Mouse (Mus musculus) C2C12 (cell line): ENCODE measurements around the gene Hectd4. TPM values are rescaled to one million over a fixed set of nuclear protein-coding genes. Genes with fewer than 3 reads are reported as not detected.
"Not testable (repeated sequence)": the region's sequence is repeated elsewhere in the genome, so short reads cannot be mapped to it uniquely, and the experiment has no call there.

Source experiments
- H3K27me3 ChIP-seq: one replicate; pipeline ENCODE4 v1.6.1; 2011; ENCODE audit not compliant: control insufficient read depth, insufficient read depth, insufficient read length
- H3K36me3 ChIP-seq: one replicate; pipeline ENCODE4 v1.6.1; 2011; ENCODE audit not compliant: control insufficient read depth, insufficient read depth
- H3K4me3 ChIP-seq: one replicate; pipeline ENCODE4 v1.5.1; 2011; ENCODE audit warnings: mild to moderate bottlenecking, control low read depth; ENCODE audit not compliant: poor library complexity, insufficient read depth, severe bottlenecking
- H3K79me2 ChIP-seq: one replicate; pipeline ENCODE4 v1.6.1; 2011; ENCODE audit not compliant: control insufficient read depth, insufficient read depth
- H3K79me3 ChIP-seq: one replicate; pipeline ENCODE4 v1.6.1; 2011; ENCODE audit warnings: low read depth, control low read depth
- H3ac ChIP-seq: one replicate; pipeline ENCODE3; 2011; ENCODE audit warnings: low read depth; ENCODE audit not compliant: control insufficient read depth, insufficient read length
- CEBPB ChIP-seq: IDR thresholded peaks from one replicate; pipeline ENCODE4 v1.6.1; 2011; ENCODE audit warnings: low read depth, mild to moderate bottlenecking, control low read depth, moderate library complexity
- CTCF ChIP-seq: IDR thresholded peaks from one replicate; pipeline ENCODE4 v1.5.1; 2011; ENCODE audit not compliant: control insufficient read depth, insufficient read depth, insufficient read length
- FOSL1 ChIP-seq: IDR thresholded peaks from one replicate; pipeline ENCODE4 v1.8.0; 2011; ENCODE audit warnings: mild to moderate bottlenecking, low read length; ENCODE audit not compliant: poor library complexity, insufficient read depth, severe bottlenecking
- MAX ChIP-seq: IDR thresholded peaks from one replicate; pipeline ENCODE4 v1.6.1; 2011; ENCODE audit warnings: mild to moderate bottlenecking, control low read depth
- MYOD1 ChIP-seq: IDR thresholded peaks from one replicate; pipeline ENCODE4 v1.6.1; 2011; ENCODE audit warnings: low read depth; ENCODE audit not compliant: control insufficient read depth, insufficient read length
- MYOG ChIP-seq: IDR thresholded peaks from one replicate; pipeline ENCODE4 v1.6.1; 2011; ENCODE audit not compliant: control insufficient read depth, insufficient read length; ENCODE audit errors: extremely low read depth
- USF1 ChIP-seq: IDR thresholded peaks from one replicate; pipeline ENCODE4 v1.6.1; 2011; ENCODE audit warnings: low read depth, mild to moderate bottlenecking, control low read depth, moderate library complexity
- polyA plus RNA-seq: library from polyadenylated mRNA; unstranded; fragments of >200 nt; fragmentation: generic; extraction: Trizol; gene quantifications from one replicate; pipeline ENCODE4 v1.2.1, GENCODE M21; 2012; ENCODE audit warnings: missing spikeins

The Hectd4 gene
- polyA plus RNA-seq, 1 experiment, result 5.4 TPM

- no peak overlapping the region for H3ac ChIP-seq
- H3K27me3 ChIP-seq, result no peaks in the 10 kb centered on the region
- TF ChIP-seq MAX (no peak), CEBPB (no peak), MYOD1 (no peak), USF1 (no peak), FOSL1 (no peak), CTCF (no peak), MYOG (no peak)
- no peaks in the 10 kb centered on the region for H3K79me3 ChIP-seq
- H3K4me3 ChIP-seq, result no peak overlapping the region
- peaks cover 30% of the 10 kb centered on the region for H3K36me3 ChIP-seq
- H3K79me2 ChIP-seq, result no peaks in the 10 kb centered on the region
Measured at GRCm38 (mm10) chr5:121363441-121363840, 143.4 kb downstream of the Hectd4 start.

DNA sequence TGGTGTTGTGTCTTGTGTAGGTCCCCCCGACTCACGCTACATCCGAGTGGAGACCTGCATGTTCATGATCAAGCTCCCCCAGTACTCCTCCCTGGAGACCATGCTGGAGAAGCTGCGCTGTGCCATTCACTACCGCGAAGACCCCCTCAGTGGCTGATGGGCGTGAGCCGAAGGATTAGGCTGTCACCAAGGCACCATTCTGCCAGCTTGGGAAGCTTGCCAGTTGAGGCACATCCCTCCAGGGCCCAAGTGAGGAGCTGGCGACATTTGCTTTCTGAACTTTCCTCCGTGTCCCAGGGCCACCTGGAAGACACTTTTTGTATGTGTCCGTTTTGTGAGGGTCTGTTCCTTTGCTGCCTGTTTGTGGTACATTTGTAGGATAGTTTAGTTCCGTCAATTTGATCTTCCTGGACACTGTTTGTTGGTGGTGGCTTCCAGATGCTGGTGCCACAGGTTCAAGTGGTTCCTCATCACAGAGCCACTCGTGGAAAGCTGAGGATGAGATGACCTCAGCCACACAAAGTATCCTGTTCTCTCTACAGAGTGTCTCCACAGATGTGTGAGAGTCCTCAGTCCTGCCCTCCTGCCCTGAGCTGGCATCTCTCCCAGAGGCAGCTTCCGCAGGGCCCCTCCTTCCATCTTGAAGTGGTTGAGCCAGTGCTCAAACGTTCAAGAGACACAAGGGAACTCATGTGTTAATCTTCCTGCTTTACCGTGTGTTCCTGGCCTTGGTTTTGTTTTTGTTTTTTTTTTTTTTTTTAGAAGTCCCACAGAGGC, 146.6 kb downstream of the Hectd4 start:
- Histone ChIP-seq H3K27me3 (no peaks in the 10 kb centered on the region), H3K79me3 (no peaks in the 10 kb centered on the region), H3K36me3 (peaks cover 10% of the 10 kb centered on the region), H3K79me2 (no peaks in the 10 kb centered on the region), H3K4me3 (no peak overlapping the region), H3ac (no peak overlapping the region)
- no peak for TF ChIP-seq MYOG
- no peak for TF ChIP-seq MAX
- TF ChIP-seq FOSL1, result no peak
- TF ChIP-seq CTCF, result no peak
- no peak for TF ChIP-seq CEBPB
- TF ChIP-seq MYOD1, result no peak
- no peak for TF ChIP-seq USF1

DNA sequence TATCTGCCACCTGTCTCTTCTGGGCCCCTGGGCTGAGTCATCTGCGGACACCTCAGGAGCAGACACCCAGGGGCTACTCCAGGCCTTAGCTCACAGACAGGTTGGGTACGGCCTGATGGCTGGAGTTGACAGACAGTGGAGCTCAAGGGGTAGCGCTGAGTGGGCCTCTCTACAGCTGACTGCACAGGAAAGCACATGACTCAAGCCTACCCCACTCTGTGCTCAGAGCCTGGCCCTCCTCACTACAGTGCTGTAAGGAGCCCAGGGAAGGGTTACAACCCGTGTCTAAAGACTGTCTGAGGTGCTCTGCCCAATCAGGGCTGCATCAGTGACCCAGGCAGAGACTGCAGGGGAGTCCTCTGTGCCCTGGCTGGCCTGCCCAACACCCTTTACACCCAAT, 147.2 kb downstream of the Hectd4 start:
- H3ac ChIP-seq, result no peak overlapping the region
- no peaks in the 10 kb centered on the region for H3K79me2 ChIP-seq
- TF ChIP-seq USF1 (no peak), MYOG (no peak), FOSL1 (no peak), CTCF (no peak), MYOD1 (no peak), MAX (no peak), CEBPB (no peak)
- H3K4me3 ChIP-seq, result no peak overlapping the region
- no peaks in the 10 kb centered on the region for H3K79me3 ChIP-seq
- H3K36me3 ChIP-seq, result peaks cover 13% of the 10 kb centered on the region
- H3K27me3 ChIP-seq, result no peaks in the 10 kb centered on the region

DNA sequence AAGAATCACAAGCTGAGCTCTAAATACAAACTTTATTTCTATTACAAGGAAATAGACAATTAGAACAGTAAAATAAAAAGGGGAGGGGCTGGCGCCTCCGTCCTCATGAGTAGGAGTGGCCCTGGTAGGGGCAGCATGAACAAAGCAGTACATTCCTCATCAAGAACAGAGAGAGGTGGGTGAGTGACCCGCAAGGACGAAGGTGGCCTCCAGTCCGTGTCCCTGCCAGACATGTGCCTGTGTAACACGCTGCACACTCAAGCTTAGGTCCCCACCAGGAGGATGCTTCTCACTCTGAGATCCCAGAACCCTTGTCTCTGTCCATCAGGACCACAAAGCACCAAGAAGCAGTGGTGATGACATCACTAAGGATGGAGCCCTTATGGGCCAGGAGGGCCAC, 151.7 kb downstream of the Hectd4 start:
- H3K4me3 ChIP-seq, result no peak overlapping the region
- H3ac ChIP-seq, result no peak overlapping the region
- no peaks in the 10 kb centered on the region for H3K27me3 ChIP-seq
- peaks cover 21% of the 10 kb centered on the region for H3K36me3 ChIP-seq
- no peaks in the 10 kb centered on the region for H3K79me2 ChIP-seq
- H3K79me3 ChIP-seq, result no peaks in the 10 kb centered on the region
- TF ChIP-seq FOSL1, result no peak
- no peak for TF ChIP-seq CEBPB
- no peak for TF ChIP-seq MYOG
- TF ChIP-seq USF1, result no peak
- no peak for TF ChIP-seq MYOD1
- no peak for TF ChIP-seq CTCF
- TF ChIP-seq MAX, result no peak

DNA sequence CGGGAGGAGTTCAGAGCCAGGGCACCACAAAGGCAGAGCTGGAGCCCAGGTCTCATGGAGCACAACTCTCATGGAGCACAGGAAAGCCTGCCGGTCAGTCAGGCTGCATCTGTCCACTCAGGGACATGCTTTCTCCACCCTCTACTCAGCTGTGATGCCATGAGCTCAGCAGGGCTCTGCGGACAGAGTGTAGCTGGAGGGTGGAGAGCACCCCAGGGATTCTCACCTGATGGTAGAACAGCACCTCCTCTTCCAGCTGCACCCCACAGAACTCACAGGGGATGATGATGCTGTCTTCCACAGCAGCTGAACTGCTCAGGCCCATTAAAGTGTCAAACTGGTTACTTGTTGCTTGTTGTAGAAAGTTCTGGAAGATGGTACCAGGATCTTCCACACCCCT, 154.8 kb downstream of the Hectd4 start:
- no peak for TF ChIP-seq CTCF
- TF ChIP-seq MAX, result no peak
- TF ChIP-seq CEBPB, result no peak
- no peak for TF ChIP-seq FOSL1
- no peak for TF ChIP-seq USF1
- no peak for TF ChIP-seq MYOG
- no peak for TF ChIP-seq MYOD1
- no peak overlapping the region for H3K4me3 ChIP-seq
- H3K27me3 ChIP-seq, result no peaks in the 10 kb centered on the region
- H3K79me3 ChIP-seq, result no peaks in the 10 kb centered on the region
- no peaks in the 10 kb centered on the region for H3K79me2 ChIP-seq
- H3ac ChIP-seq, result no peak overlapping the region
- peaks cover 19% of the 10 kb centered on the region for H3K36me3 ChIP-seq

GRCm38 (mm10) chr5:121376972-121377371, 157.0 kb downstream of the Hectd4 start:
- H3K27me3 ChIP-seq, H3K79me2 ChIP-seq, H3K79me3 ChIP-seq, H3ac ChIP-seq, H3K4me3 ChIP-seq: not testable (repeated sequence)
- peaks cover 25% of the 10 kb centered on the region for H3K36me3 ChIP-seq
